Mouse (Mus musculus) macrophage (primary cell): ENCODE data around the gene D930007J09Rik. TPM values are rescaled to one million over a fixed set of nuclear protein-coding genes. Genes with fewer than 3 reads are reported as not detected.

Source experiments
- polyA plus RNA-seq: library from polyadenylated mRNA; stranded (reverse); fragments of 250-400 nt; gene quantifications from 3 replicates; pipeline ENCODE4 v1.2.4, GENCODE M21; 2018; ENCODE audit warnings: inconsistent platforms

Gene D930007J09Rik
- polyA plus RNA-seq, 1 experiment from 2014 or later = not detected

Other genes starting within 250 kb of the D930007J09Rik start
- gene Mylk4, start 18.9 kb downstream of the D930007J09Rik start, polyA plus RNA-seq = not detected in 3 replicates
- 7.1 to 9.5 TPM (median 8.7 TPM) in 3 replicates for gene Wrnip1, start 811 bp downstream of the D930007J09Rik start, polyA plus RNA-seq
- gene Serpinb1a, start 48.3 kb upstream of the D930007J09Rik start, polyA plus RNA-seq = 0.67 to 1.4 TPM (median 1.3 TPM) in 3 replicates
- gene Serpinb1c, start 95.4 kb upstream of the D930007J09Rik start, polyA plus RNA-seq = 3.9 to 4.2 TPM (median 4.2 TPM) in 3 replicates
- gene Serpinb6b, start 162.4 kb upstream of the D930007J09Rik start, polyA plus RNA-seq = 3.7 to 12.9 TPM (median 6.1 TPM) in 3 replicates
- 5.1 to 13.2 TPM (median 9.9 TPM) in 3 replicates for gene Serpinb9, start 200.4 kb upstream of the D930007J09Rik start, polyA plus RNA-seq
- gene Serpinb9b, start 224.6 kb upstream of the D930007J09Rik start, polyA plus RNA-seq = 0.10 to 0.26 TPM in 2 of 3 replicates, not detected in the other